14 mouse cellular contexts compared by ENCODE assay signal in the genomic region with DNA sequence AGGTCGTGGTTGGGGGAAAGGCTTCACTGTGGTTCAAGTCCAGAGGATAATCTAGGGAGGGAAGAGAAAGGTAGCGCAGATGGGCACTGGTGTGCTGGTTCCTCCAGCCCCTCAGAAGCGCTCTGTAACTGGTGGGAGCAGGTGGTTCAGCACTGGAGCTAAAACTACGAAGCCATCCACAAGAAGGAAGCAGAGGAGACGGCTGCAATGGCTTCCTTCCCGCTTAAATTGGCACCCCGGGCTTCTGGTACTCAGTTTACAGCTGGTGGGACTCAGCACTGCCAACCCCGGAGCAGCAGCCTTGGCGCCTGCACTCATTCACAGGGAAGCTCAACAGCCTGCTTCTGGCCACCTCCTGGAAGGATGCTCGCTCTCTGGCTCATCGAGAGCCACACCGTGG. TPM values are rescaled to one million over a fixed set of nuclear protein-coding genes. Genes with fewer than 3 reads are reported as not detected.
DNase-seq lines count a peak whose midpoint lies in the region; ATAC-seq and TF ChIP-seq lines count a peak whose summit lies in the region.
"Had no signal": no experiment of that assay in that cellular context is flagged by ENCODE, and none has a peak within 500 bp of the region (broad histone marks: within the 10 kb centered on the region; RNA-seq: fewer than 3 reads in every experiment).

No protein-coding gene starts in this region.

- WGBS in forebrain, postnatal 0 days = 67% methylated on average over 12 of the region's 12 CpGs
- 83% methylated on average over 12 of the region's 12 CpGs for WGBS in forebrain, embryonic 13.5 days

- TF ChIP-seq CTCF in forebrain, postnatal 0 days (IDR thresholded peaks at IDR 0.05; ENCODE audit: low read depth) = no peak
- no peak for TF ChIP-seq CTCF in left cerebral cortex, adult 2 months (IDR thresholded peaks at IDR 0.05)

- H3K27ac ChIP-seq in forebrain, postnatal 0 days (ENCODE audit: low read depth, low read length) = no peak overlapping the region
- H3K27ac ChIP-seq in forebrain, embryonic 13.5 days = no peak overlapping the region; the same call in 1 of the 2 replicates
- no peak overlapping the region for H3K27ac ChIP-seq in left cerebral cortex, adult 2 months
- H3K27ac ChIP-seq: forebrain, embryonic 15.5 days; heart, adult 2 months; kidney, postnatal 0 days; limb, embryonic 13.5 days; midbrain, embryonic 12.5 days; neural tube, embryonic 13.5 days had no signal

- peak; percentile 64; the same call in 1 of the 2 replicates for ATAC-seq in forebrain, postnatal 0 days
- ATAC-seq in forebrain, embryonic 13.5 days = no peak
- no peak for ATAC-seq in inflammation-experienced regulatory T-cells, adult 6 months
- ATAC-seq: forebrain, embryonic 15.5 days; hindbrain, embryonic 16.5 days had no signal

- no peaks in the 10 kb centered on the region for H3K9me3 ChIP-seq in forebrain, postnatal 0 days (ENCODE audit: low read length)
- H3K9me3 ChIP-seq in forebrain, embryonic 13.5 days (replicated peaks) = no peaks in the 10 kb centered on the region
- H3K9me3 ChIP-seq: forebrain, embryonic 15.5 days; limb, embryonic 13.5 days; midbrain, embryonic 12.5 days; neural tube, embryonic 13.5 days had no signal

- intact Hi-C loops in left cerebral cortex, postnatal 4 days (cut with DNase I) = no loop called here
- intact Hi-C loops in left cerebral cortex, adult 2 months (cut with DNase I) = no loop called here

- H3K4me2 ChIP-seq in forebrain, postnatal 0 days (ENCODE audit: low read depth) = no peak overlapping the region
- H3K4me2 ChIP-seq in forebrain, embryonic 13.5 days = no peak overlapping the region
- H3K4me2 ChIP-seq: forebrain, embryonic 15.5 days; limb, embryonic 13.5 days; midbrain, embryonic 12.5 days; neural tube, embryonic 13.5 days had no signal

- H3K4me3 ChIP-seq in forebrain, postnatal 0 days (ENCODE audit: low read depth, low read length) = no peak overlapping the region
- H3K4me3 ChIP-seq in forebrain, embryonic 13.5 days = no peak overlapping the region
- no peak overlapping the region for H3K4me3 ChIP-seq in left cerebral cortex, adult 2 months
- H3K4me3 ChIP-seq: forebrain, embryonic 15.5 days; heart, adult 2 months; limb, embryonic 13.5 days; midbrain, embryonic 12.5 days; neural tube, embryonic 13.5 days had no signal

- H3K36me3 ChIP-seq in forebrain, postnatal 0 days (ENCODE audit: insufficient read depth) = peaks cover 11% of the 10 kb centered on the region
- peaks cover 41% of the 10 kb centered on the region for H3K36me3 ChIP-seq in forebrain, embryonic 13.5 days (ENCODE audit: poor library complexity, severe bottlenecking)

- peaks cover 6% of the 10 kb centered on the region for H3K4me1 ChIP-seq in forebrain, postnatal 0 days (ENCODE audit: insufficient read depth)
- peaks cover 21% of the 10 kb centered on the region for H3K4me1 ChIP-seq in forebrain, embryonic 13.5 days

- no peaks in the 10 kb centered on the region for H3K27me3 ChIP-seq in forebrain, postnatal 0 days (ENCODE audit: insufficient read depth, low read length)
- no peaks in the 10 kb centered on the region for H3K27me3 ChIP-seq in forebrain, embryonic 13.5 days
- H3K27me3 ChIP-seq: forebrain, embryonic 15.5 days; limb, embryonic 13.5 days; midbrain, embryonic 12.5 days; neural tube, embryonic 13.5 days had no signal

- no peak overlapping the region for H3K9ac ChIP-seq in forebrain, postnatal 0 days
- no peak overlapping the region for H3K9ac ChIP-seq in forebrain, embryonic 13.5 days
- H3K9ac ChIP-seq: forebrain, embryonic 15.5 days; limb, embryonic 13.5 days; midbrain, embryonic 12.5 days; neural tube, embryonic 13.5 days had no signal

- peak; percentile 50 for DNase-seq in forebrain, postnatal 0 days
- peak; percentile 88 for DNase-seq in left cerebral cortex, postnatal 4 days
- DNase-seq in left cerebral cortex, adult 2 months (ENCODE audit: extremely low spot score in 1 of 2, low spot score in 2 of 2) = no peak
- peak; percentile 19 to 28 for DNase-seq in cerebellum, adult 18-20 months
- peak; percentile 40 for DNase-seq in gastrocnemius, postnatal 10 days
- DNase-seq: heart, adult 2 months had no signal

RNA-seq across cellular contexts. Expression of gene B4galt5, which starts 39.7 kb away (rescaled TPM):
- 57.4 and 60.7 TPM in 2 replicates for total RNA-seq in forebrain, postnatal 0 days (2014; rRNA removed)
- 21.1 and 27.4 TPM in 2 replicates for polyA plus RNA-seq in forebrain, postnatal 0 days (2015; fragmentation: Nextera tagmentation; extraction: Ambion mirVana)
- 9.1 and 9.2 TPM in 2 replicates for polyA plus RNA-seq in forebrain, embryonic 13.5 days (2015; fragmentation: Nextera tagmentation; extraction: Ambion mirVana)
- 10 to 100 TPM; 77.2 to 80.4 TPM for total RNA-seq in left cerebral cortex, postnatal 4 days (2021)
- total RNA-seq in left cerebral cortex, adult 2 months (2021) = 10 to 100 TPM; 49.7 to 50.2 TPM
- total RNA-seq in gastrocnemius, postnatal 10 days (2021) = 10 to 100 TPM; 21.1 to 26.0 TPM
- 10 to 100 TPM in 1 of 3 experiments, 1 to 10 TPM in 2; 5.1 to 16.7 (median 5.2) TPM for polyA plus RNA-seq in inflammation-experienced regulatory T-cells, adult 6 months (2017; shearing (Covaris generic))

Comparison
In these comparisons a context has a peak if more than half of its experiments do, and no peak if none do; other contexts are left out.
1. DNase-seq: peak in forebrain, postnatal 0 days (single experiment), left cerebral cortex, postnatal 4 days (single experiment), cerebellum, adult 18-20 months (2 of 2) and gastrocnemius, postnatal 10 days (single experiment); none in left cerebral cortex, adult 2 months (0 of 2).